29 mouse cellular contexts compared by ENCODE assay signal in the genomic region with DNA sequence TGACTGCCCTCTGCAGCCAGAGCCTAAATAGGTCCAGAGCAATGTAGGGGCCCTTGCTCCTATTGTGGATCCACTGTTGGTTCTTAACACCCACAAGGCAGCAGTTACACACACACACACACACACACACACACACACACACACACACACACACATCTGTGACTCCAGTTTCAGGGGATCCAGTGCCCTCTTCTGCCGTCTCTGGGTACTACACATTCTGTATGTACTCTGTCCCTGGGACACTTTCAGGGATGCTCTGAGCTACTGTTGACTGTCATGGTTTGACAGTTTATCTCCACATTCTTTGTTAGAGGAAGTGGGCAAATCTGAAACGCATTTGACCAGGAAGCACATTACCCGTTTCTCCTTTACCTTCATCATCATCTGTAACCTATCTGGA.
DNase-seq lines count a peak whose midpoint lies in the region; ATAC-seq and TF ChIP-seq lines count a peak whose summit lies in the region.
"Had no signal": no experiment of that assay in that cellular context is flagged by ENCODE, and none has a peak within 500 bp of the region (broad histone marks: within the 10 kb centered on the region; RNA-seq: fewer than 3 reads in every experiment).

No protein-coding gene starts in this region.

- no peak for DNase-seq in hindbrain, postnatal 0 days (ENCODE audit: low spot score)
- DNase-seq in layer of hippocampus, adult 11-12 months (ENCODE audit: low spot score), result peak; percentile 21
- DNase-seq in layer of hippocampus, postnatal 36 days, result no peak
- DNase-seq in CH12.LX (ENCODE audit: extremely low read depth) (peak; percentile 12), ZHBTc4 (ENCODE audit: low read depth, low spot score) (peak; percentile 9)
- no peak for DNase-seq in cerebellum, adult 8-10 months
- no peak for DNase-seq in forebrain, embryonic 14.5 days (ENCODE audit: low spot score)
- DNase-seq: adrenal gland, adult 8-10 months; B cell, adult 2 months; cerebellum, adult 9-10 months; embryo, embryonic 11 days; gastrocnemius, postnatal 25 days; heart, adult 2 months; kidney, adult 18-20 months; kidney, postnatal 14 days; retina, postnatal 1 day; right cerebral cortex, postnatal 14 days; thymus, postnatal 4 days had no signal

- H3K9ac ChIP-seq in hindbrain, postnatal 0 days (replicated peaks; ENCODE audit: low read length), result no peak overlapping the region
- H3K9ac ChIP-seq in hindbrain, embryonic 13.5 days, result no peak overlapping the region
- H3K9ac ChIP-seq in CH12.LX (ENCODE audit: insufficient read depth, low read depth), result no peak overlapping the region
- no peak overlapping the region for H3K9ac ChIP-seq in forebrain, embryonic 14.5 days (ENCODE audit: low read length)
- H3K9ac ChIP-seq: embryonic facial prominence, embryonic 12.5 days; forebrain, embryonic 15.5 days; heart, embryonic 13.5 days; limb, embryonic 12.5 days; liver, embryonic 15.5 days; lung, embryonic 15.5 days; midbrain, embryonic 15.5 days; neural tube, embryonic 15.5 days had no signal

- peak; percentile 38 for TF ChIP-seq CTCF in hindbrain, postnatal 0 days (IDR thresholded peaks at IDR 0.05; ENCODE audit: low read depth)
- peak in 1 of 2 experiments; percentile 58; a peak in 2 of 4 replicates for TF ChIP-seq CTCF in CH12.LX (conservative IDR thresholded peaks at IDR 0.05 in 1 of 2, IDR thresholded peaks at IDR 0.05 in 1 of 2; ENCODE audit: low read depth in 2 of 2, low read length in 2 of 2)

- TF ChIP-seq RAD21 in CH12.LX (IDR thresholded peaks at IDR 0.05; ENCODE audit: low read depth, low read length), result peak; percentile 26

- H3K4me2 ChIP-seq in hindbrain, postnatal 0 days (ENCODE audit: low read depth, low read length), result no peak overlapping the region
- no peak overlapping the region for H3K4me2 ChIP-seq in hindbrain, embryonic 13.5 days
- H3K4me2 ChIP-seq in CH12.LX (ENCODE audit: insufficient read depth, low read depth, poor library complexity, severe bottlenecking), result peak overlapping the region; percentile 97
- H3K4me2 ChIP-seq in forebrain, embryonic 14.5 days (ENCODE audit: low read length), result no peak overlapping the region
- H3K4me2 ChIP-seq: embryonic facial prominence, embryonic 12.5 days; forebrain, embryonic 15.5 days; heart, embryonic 13.5 days; limb, embryonic 12.5 days; liver, embryonic 15.5 days; lung, embryonic 15.5 days; midbrain, embryonic 15.5 days; neural tube, embryonic 15.5 days had no signal

- no peaks in the 10 kb centered on the region for H3K9me3 ChIP-seq in hindbrain, postnatal 0 days (ENCODE audit: low read length)
- H3K9me3 ChIP-seq in hindbrain, embryonic 13.5 days, result no peaks in the 10 kb centered on the region
- H3K9me3 ChIP-seq in CH12.LX (replicated peaks; ENCODE audit: low read length), result no peaks in the 10 kb centered on the region
- H3K9me3 ChIP-seq in forebrain, embryonic 14.5 days (replicated peaks; ENCODE audit: control insufficient read depth, low read length), result no peaks in the 10 kb centered on the region
- H3K9me3 ChIP-seq: embryonic facial prominence, embryonic 12.5 days; forebrain, embryonic 15.5 days; heart, embryonic 13.5 days; limb, embryonic 12.5 days; lung, embryonic 15.5 days; midbrain, embryonic 10.5 days; midbrain, embryonic 15.5 days; neural tube, embryonic 15.5 days had no signal

- no peak overlapping the region for H3K4me3 ChIP-seq in hindbrain, postnatal 0 days (ENCODE audit: low read length)
- no peak overlapping the region for H3K4me3 ChIP-seq in hindbrain, embryonic 13.5 days
- no peak overlapping the region for H3K4me3 ChIP-seq in CH12.LX (replicated peaks in 1 of 3; ENCODE audit: low read depth in 2 of 3, low read length in 2 of 3, poor library complexity in 1 of 3)
- no peak overlapping the region for H3K4me3 ChIP-seq in forebrain, embryonic 14.5 days (ENCODE audit: low read depth, low read length)
- H3K4me3 ChIP-seq: embryonic facial prominence, embryonic 12.5 days; forebrain, embryonic 15.5 days; heart, adult 2 months; heart, embryonic 13.5 days; limb, embryonic 12.5 days; liver, embryonic 15.5 days; lung, embryonic 15.5 days; midbrain, embryonic 10.5 days; midbrain, embryonic 15.5 days; neural tube, embryonic 15.5 days had no signal

- dilution Hi-C loops in CH12.LX (cut with MboI; ENCODE audit: extremely low pct_ligation_motif_present, extremely low pct_unique_long_range_greater_than_20kb, low sequenced_read_pairs), result no loop called here

- no peaks in the 10 kb centered on the region; the same call in 1 of the 2 replicates for H3K4me1 ChIP-seq in hindbrain, postnatal 0 days (ENCODE audit: insufficient read depth, low read length)
- H3K4me1 ChIP-seq in hindbrain, embryonic 13.5 days (replicated peaks), result peaks cover 7% of the 10 kb centered on the region; the same call in 1 of the 2 replicates
- peaks cover 0 to 4% of the 10 kb centered on the region in 2 experiments; a peak in 2 of 4 replicates for H3K4me1 ChIP-seq in CH12.LX (ENCODE audit: control insufficient read depth in 1 of 2, insufficient read depth in 2 of 2)
- no peaks in the 10 kb centered on the region; the same call in 1 of the 2 replicates for H3K4me1 ChIP-seq in forebrain, embryonic 14.5 days (ENCODE audit: control insufficient read depth, insufficient read depth, low read length)
- H3K4me1 ChIP-seq: embryonic facial prominence, embryonic 12.5 days; heart, embryonic 13.5 days; limb, embryonic 12.5 days; liver, embryonic 15.5 days; lung, embryonic 15.5 days; midbrain, embryonic 10.5 days; neural tube, embryonic 15.5 days had no signal

- no peaks in the 10 kb centered on the region for H3K79me2 ChIP-seq in CH12.LX (replicated peaks; ENCODE audit: control insufficient read depth, extremely low read depth, insufficient read depth, poor library complexity, severe bottlenecking)

- no peak for TF ChIP-seq POLR2A in CH12.LX (IDR thresholded peaks at IDR 0.05; ENCODE audit: low read depth, low read length)

- H3K27ac ChIP-seq in hindbrain, postnatal 0 days, result no peak overlapping the region
- H3K27ac ChIP-seq in hindbrain, embryonic 13.5 days, result no peak overlapping the region
- no peak overlapping the region for H3K27ac ChIP-seq in CH12.LX (ENCODE audit: insufficient read depth, low read depth)
- no peak overlapping the region for H3K27ac ChIP-seq in forebrain, embryonic 14.5 days (ENCODE audit: low read depth, low read length)
- H3K27ac ChIP-seq: embryonic facial prominence, embryonic 12.5 days; forebrain, embryonic 15.5 days; heart, adult 2 months; heart, embryonic 13.5 days; limb, embryonic 12.5 days; liver, embryonic 15.5 days; lung, embryonic 15.5 days; midbrain, embryonic 10.5 days; midbrain, embryonic 15.5 days; neural tube, embryonic 15.5 days had no signal

- H3K27me3 ChIP-seq in hindbrain, postnatal 0 days (ENCODE audit: insufficient read depth, low read length), result no peaks in the 10 kb centered on the region
- H3K27me3 ChIP-seq in hindbrain, embryonic 13.5 days, result no peaks in the 10 kb centered on the region
- H3K27me3 ChIP-seq in CH12.LX (replicated peaks), result no peaks in the 10 kb centered on the region
- H3K27me3 ChIP-seq in forebrain, embryonic 14.5 days (replicated peaks; ENCODE audit: control insufficient read depth, insufficient read depth, low read length), result no peaks in the 10 kb centered on the region
- H3K27me3 ChIP-seq: embryonic facial prominence, embryonic 12.5 days; forebrain, embryonic 15.5 days; heart, embryonic 13.5 days; limb, embryonic 12.5 days; liver, embryonic 15.5 days; lung, embryonic 15.5 days; midbrain, embryonic 15.5 days; neural tube, embryonic 15.5 days had no signal

- no peaks in the 10 kb centered on the region for H3K36me3 ChIP-seq in hindbrain, postnatal 0 days (ENCODE audit: insufficient read depth, low read length)
- no peaks in the 10 kb centered on the region for H3K36me3 ChIP-seq in hindbrain, embryonic 13.5 days
- H3K36me3 ChIP-seq in CH12.LX (replicated peaks in 1 of 2; ENCODE audit: control insufficient read depth in 1 of 2, insufficient read depth in 1 of 2, low read length in 1 of 2), result no peaks in the 10 kb centered on the region
- H3K36me3 ChIP-seq in forebrain, embryonic 14.5 days (ENCODE audit: control insufficient read depth, insufficient read depth, low read length), result no peaks in the 10 kb centered on the region
- H3K36me3 ChIP-seq: embryonic facial prominence, embryonic 12.5 days; forebrain, embryonic 15.5 days; heart, embryonic 13.5 days; limb, embryonic 12.5 days; liver, embryonic 15.5 days; lung, embryonic 15.5 days; midbrain, embryonic 10.5 days; midbrain, embryonic 15.5 days; neural tube, embryonic 15.5 days had no signal

- 96% methylated on average over 3 of the region's 3 CpGs for WGBS in hindbrain, postnatal 0 days
- WGBS in hindbrain, embryonic 13.5 days, result 93% methylated on average over 3 of the region's 3 CpGs
- WGBS in forebrain, embryonic 14.5 days, result 96% methylated on average over 3 of the region's 3 CpGs

- no peak for TF ChIP-seq EP300 in CH12.LX (IDR thresholded peaks at IDR 0.05; ENCODE audit: low read length)

- in situ Hi-C loops in CH12.LX (cut with MboI; ENCODE audit: low pct_ligation_motif_present, low pct_unique_long_range_greater_than_20kb, low sequenced_read_pairs), result no loop called here

- ATAC-seq in hindbrain, postnatal 0 days, result no peak
- no peak for ATAC-seq in hindbrain, embryonic 13.5 days (ENCODE audit: low FRiP score)
- ATAC-seq in forebrain, embryonic 14.5 days, result no peak
- ATAC-seq: activated CD4-positive, CD25-positive, alpha-beta regulatory T cell, adult 4 months; forebrain, embryonic 15.5 days; midbrain, embryonic 15.5 days had no signal

TF ChIP-seq in CH12.LX, 34 proteins besides CTCF, POLR2A, EP300 and RAD21:
- TF ChIP-seq SMC3 (IDR thresholded peaks at IDR 0.05; ENCODE audit: low read depth, low read length) (peak; percentile 32), ZNF384 (IDR thresholded peaks at IDR 0.05; ENCODE audit: low read depth, low read length) (no peak)

Comparison
In these comparisons a context has a peak if more than half of its experiments do, and no peak if none do; other contexts are left out.
1. DNase-seq: peak in layer of hippocampus, adult 11-12 months (single experiment), CH12.LX (single experiment) and ZHBTc4 (single experiment); none in hindbrain, postnatal 0 days (single experiment), layer of hippocampus, postnatal 36 days (0 of 2), cerebellum, adult 8-10 months (single experiment) and forebrain, embryonic 14.5 days (single experiment).